Mouse (Mus musculus): Measurements from ENCODE around the gene Olfr569.

GRCm38 (mm10) chr7:102876822-102877221, 13.9 kb downstream of the Olfr569 start, which contains the start of gene Olfr568:
- TF ChIP-seq CTCF (IDR thresholded peaks at IDR 0.05; ENCODE audit: borderline replicate concordance, insufficient read depth, low read length) (no peak), POLR2A (IDR thresholded peaks at IDR 0.05; ENCODE audit: low read depth, low read length) (no peak)
